Comparison of ENCODE assay signal across 10 mouse cellular contexts in the genomic region with DNA sequence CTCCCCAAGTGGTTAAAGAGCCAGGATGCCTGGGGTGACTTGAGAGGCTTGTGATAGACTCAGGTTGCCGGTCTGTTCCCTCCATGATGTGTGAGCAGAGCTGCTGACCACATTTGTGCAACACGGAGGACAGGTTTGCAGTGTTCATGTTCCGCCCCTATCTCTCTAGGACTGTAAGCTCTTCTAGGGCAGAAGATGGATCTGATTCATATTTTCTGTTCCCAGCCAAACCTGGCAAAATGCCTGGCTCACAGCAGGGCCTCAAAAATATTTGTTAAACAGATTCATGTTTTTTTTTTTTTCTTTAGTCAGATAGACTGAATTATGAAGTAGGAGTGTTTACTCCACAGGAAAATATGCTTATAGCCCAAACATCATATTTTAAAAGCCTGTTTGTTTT. TPM values are rescaled to one million over a fixed set of nuclear protein-coding genes. Genes with fewer than 3 reads are reported as not detected.
DNase-seq lines count a peak whose midpoint lies in the region; ATAC-seq lines count a peak whose summit lies in the region.
"Had no signal": no experiment of that assay in that cellular context is flagged by ENCODE, and none has a peak within 500 bp of the region (broad histone marks: within the 10 kb centered on the region; RNA-seq: fewer than 3 reads in every experiment).

No protein-coding gene starts in this region.

- H3K4me2 ChIP-seq in midbrain, embryonic 15.5 days: no peak overlapping the region
- H3K4me2 ChIP-seq: liver, embryonic 15.5 days had no signal

- H3K9ac ChIP-seq in midbrain, embryonic 15.5 days: no peak overlapping the region
- H3K9ac ChIP-seq: liver, embryonic 15.5 days had no signal

- 81% methylated on average over 3 of the region's 3 CpGs for WGBS in midbrain, embryonic 15.5 days

- intact Hi-C loops in heart, postnatal 36 days (cut with DNase I): loop anchor here (10.0 kb wide), 2 partner anchors 528 to 618 kb away; no protein-coding TSS in a partner anchor

- no peaks in the 10 kb centered on the region for H3K9me3 ChIP-seq in midbrain, embryonic 15.5 days
- H3K9me3 ChIP-seq: liver, embryonic 15.5 days had no signal

- H3K27ac ChIP-seq in midbrain, embryonic 15.5 days: no peak overlapping the region
- H3K27ac ChIP-seq: liver, embryonic 15.5 days had no signal

- DNase-seq in heart, postnatal 36 days: peak; percentile 30 to 41
- no peak for DNase-seq in heart, adult 8-10 months (ENCODE audit: low spot score)
- DNase-seq in urinary bladder, postnatal 14 days (ENCODE audit: low spot score): peak; percentile 33
- DNase-seq in urinary bladder, adult 18-20 months (ENCODE audit: low spot score in 2 of 2): no peak
- peak; percentile 54 to 76 for DNase-seq in layer of hippocampus, adult 18-20 months (ENCODE audit: low spot score in 2 of 2)
- peak; percentile 35 for DNase-seq in right cerebral cortex, postnatal 4 days
- DNase-seq in thymus, postnatal 0 days (ENCODE audit: low spot score): no peak

- H3K4me3 ChIP-seq in midbrain, embryonic 15.5 days: no peak overlapping the region
- H3K4me3 ChIP-seq: liver, embryonic 15.5 days had no signal

- ATAC-seq in midbrain, embryonic 15.5 days (replicated peaks): no peak

- H3K4me1 ChIP-seq in midbrain, embryonic 15.5 days: no peaks in the 10 kb centered on the region
- H3K4me1 ChIP-seq: liver, embryonic 15.5 days had no signal

- no peaks in the 10 kb centered on the region for H3K36me3 ChIP-seq in midbrain, embryonic 15.5 days (replicated peaks)
- H3K36me3 ChIP-seq: liver, embryonic 15.5 days had no signal

- no peaks in the 10 kb centered on the region for H3K27me3 ChIP-seq in midbrain, embryonic 15.5 days (replicated peaks)
- H3K27me3 ChIP-seq: liver, embryonic 15.5 days had no signal

RNA-seq across cellular contexts. Expression of a gene that starts 20.0 kb away (rescaled TPM):
- total RNA-seq in heart, postnatal 36 days (2021): 1 to 10 TPM; 3.1 to 4.3 TPM
- total RNA-seq in heart, adult 8-10 months (2022): 1 to 10 TPM; 1.5 to 3.3 (median 2.5) TPM
- 1 to 10 TPM; 3.7 TPM for total RNA-seq in layer of hippocampus, adult 18-20 months (2021)
- polyA plus RNA-seq in midbrain, embryonic 15.5 days (2015; fragmentation: Nextera tagmentation; extraction: Ambion mirVana): 7.1 and 7.7 TPM in 2 replicates
- polyA plus RNA-seq in thymus, postnatal 0 days (2015; fragmentation: Nextera tagmentation; extraction: Ambion mirVana): 0.37 and 0.39 TPM in 2 replicates
- total RNA-seq: common myeloid progenitor, adult 5-6 weeks had no signal

Comparison
In these comparisons a context has a peak if more than half of its experiments do, and no peak if none do; other contexts are left out.
1. DNase-seq: peak in heart, postnatal 36 days (2 of 2), urinary bladder, postnatal 14 days (single experiment), layer of hippocampus, adult 18-20 months (2 of 2) and right cerebral cortex, postnatal 4 days (single experiment); none in heart, adult 8-10 months (single experiment), urinary bladder, adult 18-20 months (0 of 2) and thymus, postnatal 0 days (single experiment).